In the genomic region with DNA sequence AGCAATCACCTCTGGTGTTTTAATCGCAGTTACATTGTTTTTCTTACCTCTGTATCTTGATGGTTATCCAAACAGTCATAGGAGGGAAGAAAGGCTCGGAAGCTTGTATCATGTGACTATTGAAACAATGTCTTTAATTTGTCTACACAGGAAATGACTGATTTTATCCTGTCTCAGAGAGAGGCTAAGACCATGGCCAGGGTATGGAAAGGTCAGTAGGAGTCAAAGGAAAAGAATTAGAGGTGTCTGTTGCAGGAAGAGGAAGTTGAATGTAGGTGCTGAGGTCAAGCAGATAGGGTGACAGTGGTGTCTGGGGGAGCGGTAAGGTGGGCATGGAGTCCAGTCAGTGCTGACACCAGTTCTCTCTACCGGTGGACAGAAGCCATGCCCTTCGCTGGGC, we compare ENCODE assay signal across 24 mouse cellular contexts. TPM values are rescaled to one million over a fixed set of nuclear protein-coding genes. Genes with fewer than 3 reads are reported as not detected.
DNase-seq lines count a peak whose midpoint lies in the region; ATAC-seq and TF ChIP-seq lines count a peak whose summit lies in the region.
"Had no signal": no experiment of that assay in that cellular context is flagged by ENCODE, and none has a peak within 500 bp of the region (broad histone marks: within the 10 kb centered on the region; RNA-seq: fewer than 3 reads in every experiment).

No protein-coding gene starts in this region.

- no peak for TF ChIP-seq CTCF in lung, postnatal 0 days (IDR thresholded peaks at IDR 0.05)
- no peak for TF ChIP-seq CTCF in lung, adult 2 months (IDR thresholded peaks at IDR 0.05; ENCODE audit: insufficient read depth, low read length)

- DNase-seq in heart, embryonic 10.5 days (ENCODE audit: low spot score) = peak; percentile 19
- peak; percentile 41 for DNase-seq in kidney, adult 9 months
- DNase-seq in kidney, postnatal 25 days = no peak
- peak; percentile 17 for DNase-seq in lung, postnatal 0 days (ENCODE audit: low spot score)
- DNase-seq in lung, adult 2 months = no peak
- DNase-seq: adrenal gland, adult 8-10 months; adrenal gland, postnatal 25 days; cerebellum, adult 11-12 months; cerebellum, adult 8-10 months; cerebellum, postnatal 14 days; gastrocnemius, postnatal 14 days; heart, adult 2 months; heart, postnatal 10 days; heart, postnatal 4 days had no signal

- no peaks in the 10 kb centered on the region for H3K36me3 ChIP-seq in heart, embryonic 10.5 days
- H3K36me3 ChIP-seq in heart, embryonic 12.5 days = no peaks in the 10 kb centered on the region
- no peaks in the 10 kb centered on the region for H3K36me3 ChIP-seq in lung, postnatal 0 days (ENCODE audit: insufficient read depth, low read length)
- H3K36me3 ChIP-seq: forebrain, embryonic 10.5 days; heart, embryonic 15.5 days had no signal

- WGBS in heart, embryonic 10.5 days = 56% methylated on average over 5 of the region's 5 CpGs
- 50% methylated on average over 5 of the region's 5 CpGs for WGBS in heart, embryonic 12.5 days
- 54% methylated on average over 5 of the region's 5 CpGs for WGBS in lung, postnatal 0 days
- WGBS in lung, adult 2 months = 38% methylated on average over 5 of the region's 5 CpGs

- H3K4me2 ChIP-seq in heart, embryonic 12.5 days = no peak overlapping the region
- H3K4me2 ChIP-seq in lung, postnatal 0 days (replicated peaks; ENCODE audit: low read depth, low read length) = no peak overlapping the region
- H3K4me2 ChIP-seq: forebrain, embryonic 13.5 days; heart, embryonic 11.5 days; heart, embryonic 15.5 days; hindbrain, embryonic 14.5 days had no signal

- no peak overlapping the region for H3K4me3 ChIP-seq in heart, embryonic 10.5 days
- no peak overlapping the region for H3K4me3 ChIP-seq in heart, embryonic 12.5 days
- H3K4me3 ChIP-seq in lung, postnatal 0 days (ENCODE audit: low read depth, low read length) = no peak overlapping the region
- no peak overlapping the region for H3K4me3 ChIP-seq in lung, adult 2 months (replicated peaks; ENCODE audit: extremely low read depth, low read depth, low read length)
- H3K4me3 ChIP-seq: forebrain, embryonic 10.5 days; forebrain, embryonic 13.5 days; heart, adult 2 months; heart, embryonic 15.5 days had no signal

- no peak for ATAC-seq in heart, embryonic 12.5 days (ENCODE audit: insufficient number of reproducible peaks, low FRiP score)
- 0 out of 2 replicates have a peak, but pooled peaks have one; percentile 10 for ATAC-seq in lung, postnatal 0 days
- ATAC-seq: activated CD4-positive, CD25-positive, alpha-beta regulatory T cell, adult 4 months; forebrain, embryonic 13.5 days; forebrain, embryonic 16.5 days; hindbrain, postnatal 0 days; inflammation-experienced regulatory T-cells, adult 6 months had no signal

- H3K4me1 ChIP-seq in heart, embryonic 10.5 days = peaks cover 14% of the 10 kb centered on the region; the same call in 1 of the 2 replicates
- peaks cover 11% of the 10 kb centered on the region for H3K4me1 ChIP-seq in heart, embryonic 12.5 days (replicated peaks)
- H3K4me1 ChIP-seq in lung, postnatal 0 days (ENCODE audit: insufficient read depth, low read depth, low read length) = no peaks in the 10 kb centered on the region
- H3K4me1 ChIP-seq in lung, adult 2 months (ENCODE audit: control insufficient read depth, insufficient read depth, low read length) = no peaks in the 10 kb centered on the region; the same call in 1 of the 2 replicates
- H3K4me1 ChIP-seq: forebrain, embryonic 10.5 days had no signal

- TF ChIP-seq EP300 in lung, postnatal 0 days (IDR thresholded peaks at IDR 0.05) = 0 out of 2 replicates have a peak, but pooled peaks have one; percentile 15

- no peak for TF ChIP-seq POLR2A in lung, adult 2 months (IDR thresholded peaks at IDR 0.05; ENCODE audit: borderline replicate concordance, extremely low read depth, low read depth, low read length)

- H3K27me3 ChIP-seq in heart, embryonic 10.5 days (ENCODE audit: insufficient read depth, poor library complexity, severe bottlenecking) = no peaks in the 10 kb centered on the region
- no peaks in the 10 kb centered on the region for H3K27me3 ChIP-seq in heart, embryonic 12.5 days (replicated peaks)
- H3K27me3 ChIP-seq in lung, postnatal 0 days (replicated peaks; ENCODE audit: insufficient read depth, low read length) = no peaks in the 10 kb centered on the region
- H3K27me3 ChIP-seq: forebrain, embryonic 13.5 days; heart, embryonic 15.5 days had no signal

- no peak overlapping the region for H3K9ac ChIP-seq in heart, embryonic 12.5 days
- no peak overlapping the region for H3K9ac ChIP-seq in lung, postnatal 0 days (replicated peaks; ENCODE audit: low read depth)
- H3K9ac ChIP-seq: forebrain, embryonic 13.5 days; heart, embryonic 15.5 days; hindbrain, embryonic 14.5 days had no signal

- no peaks in the 10 kb centered on the region for H3K9me3 ChIP-seq in heart, embryonic 10.5 days
- no peaks in the 10 kb centered on the region for H3K9me3 ChIP-seq in heart, embryonic 12.5 days (replicated peaks)
- H3K9me3 ChIP-seq in lung, postnatal 0 days (ENCODE audit: low read length) = no peaks in the 10 kb centered on the region
- H3K9me3 ChIP-seq: forebrain, embryonic 10.5 days; forebrain, embryonic 13.5 days; heart, embryonic 15.5 days had no signal

- no peak overlapping the region for H3K27ac ChIP-seq in heart, embryonic 10.5 days
- H3K27ac ChIP-seq in heart, embryonic 12.5 days (ENCODE audit: poor library complexity, severe bottlenecking) = no peak overlapping the region
- H3K27ac ChIP-seq in lung, postnatal 0 days (ENCODE audit: low read length) = no peak overlapping the region
- H3K27ac ChIP-seq: forebrain, embryonic 10.5 days; forebrain, embryonic 13.5 days; heart, adult 2 months; heart, embryonic 15.5 days; hindbrain, embryonic 14.5 days; hindbrain, postnatal 0 days had no signal

RNA-seq across cellular contexts. Expression of a gene that starts 45.0 kb away (rescaled TPM):
- polyA plus RNA-seq in heart, embryonic 10.5 days (2016; fragmentation: Nextera tagmentation; extraction: Ambion mirVana) = 38.3 and 44.2 TPM in 2 replicates
- 36.4 and 38.3 TPM in 2 replicates for polyA plus RNA-seq in heart, embryonic 12.5 days (2016; fragmentation: Nextera tagmentation; extraction: Ambion mirVana)
- 15.3 and 18.0 TPM in 2 replicates for polyA plus RNA-seq in lung, postnatal 0 days (2015; fragmentation: Nextera tagmentation; extraction: Ambion mirVana)
- polyA plus RNA-seq in lung, adult 2 months (2012; rRNA removed) = 12.1 and 18.5 TPM in 2 replicates

Comparison
In these comparisons a context has a peak if more than half of its experiments do, and no peak if none do; other contexts are left out.
1. DNase-seq: peak in heart, embryonic 10.5 days (single experiment), kidney, adult 9 months (single experiment) and lung, postnatal 0 days (single experiment); none in kidney, postnatal 25 days (0 of 2) and lung, adult 2 months (single experiment).